Mouse (Mus musculus) left cerebral cortex, postnatal 14 days (tissue): Measurements from ENCODE around the gene Klhl41. TPM values are rescaled to one million over a fixed set of nuclear protein-coding genes. Genes with fewer than 3 reads are reported as not detected.
"Not testable (repeated sequence)": the region's sequence is repeated elsewhere in the genome, so short reads cannot be mapped to it uniquely, and the experiment has no call there.

Experiments
- DNase-seq, 2 experiments: peaks; one replicate each; pipeline ENCODE4 v3.0.0; 2021 to 2022; ENCODE audit warnings: low spot score in 2 of 2, mixed read lengths in 1 of 2
- intact Hi-C: fragments of 180-260 bp; cut with DNase I; formaldehyde crosslinking; loops from one replicate; pipeline ENCODE4 v1.15.1; 2025
- long read RNA-seq, 2 experiments: library from polyadenylated mRNA; stranded (forward); transcript quantifications; one replicate each; pipeline ENCODE4 v2.0.0; 2021
- total RNA-seq, 2 experiments: library from RNA; stranded (reverse); gene quantifications; 2 replicates each; pipeline ENCODE4 v1.2.3; 2021

Klhl41 gene
- total RNA-seq, result 1 to 10 TPM; 1.6 to 1.9 TPM
- long read RNA-seq, experiment 1, result 0 reads
- long read RNA-seq, experiment 2, partial matches to known transcripts, result 0 of 1 reads
- long read RNA-seq, experiment 2, other reads (novel, unspliced or antisense), result 0 of 1 reads

DNA sequence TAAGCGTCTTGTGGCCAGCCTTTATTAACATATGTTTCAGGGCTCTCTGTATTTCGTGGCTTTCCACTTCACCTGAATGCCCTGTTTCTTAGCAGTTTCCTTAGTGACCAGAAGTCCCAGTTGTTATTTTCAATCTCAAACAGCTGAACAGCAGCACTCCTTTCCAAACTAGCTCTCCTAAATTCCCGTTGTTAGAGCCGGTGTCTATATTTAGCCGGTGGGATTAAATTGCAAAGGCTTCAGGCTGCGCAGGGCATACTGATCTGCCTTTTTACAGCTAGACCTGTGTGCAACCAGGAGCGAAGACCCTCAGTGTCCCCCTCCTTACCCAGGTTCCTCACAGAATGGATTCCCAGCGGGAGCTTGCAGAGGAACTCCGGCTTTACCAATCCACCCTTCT is at the start of gene Klhl41:
Klhl41 (plus strand) TSS at position 268 of the 400 bp plus-strand sequence.
- intact Hi-C loops, result loop anchor here (5.0 kb wide), 1 partner anchor 32 kb away; no protein-coding TSS in a partner anchor
- peak in 1 of 2 experiments; percentile 10 for DNase-seq

DNA sequence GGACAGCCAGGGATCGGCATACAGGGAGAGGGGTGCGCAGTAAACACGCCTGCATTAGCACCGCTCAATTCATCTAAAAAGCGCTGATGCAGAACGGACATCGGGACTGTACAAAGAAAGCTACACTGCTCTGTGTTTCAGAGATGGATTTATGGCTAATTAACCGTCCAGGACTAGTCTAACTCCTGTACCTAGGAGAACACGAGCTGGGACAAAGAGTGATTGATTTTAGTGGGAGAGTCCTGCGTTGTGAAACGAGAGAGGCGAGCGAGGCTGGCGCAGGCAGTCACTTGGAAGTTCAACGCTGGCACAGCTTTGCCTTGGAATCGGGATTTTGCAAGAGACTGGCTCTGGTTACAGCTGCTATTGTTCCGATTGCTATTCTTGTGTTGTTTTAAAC is 40.7 kb upstream of the Klhl41 start:
- intact Hi-C loops, result no loop called here

DNA sequence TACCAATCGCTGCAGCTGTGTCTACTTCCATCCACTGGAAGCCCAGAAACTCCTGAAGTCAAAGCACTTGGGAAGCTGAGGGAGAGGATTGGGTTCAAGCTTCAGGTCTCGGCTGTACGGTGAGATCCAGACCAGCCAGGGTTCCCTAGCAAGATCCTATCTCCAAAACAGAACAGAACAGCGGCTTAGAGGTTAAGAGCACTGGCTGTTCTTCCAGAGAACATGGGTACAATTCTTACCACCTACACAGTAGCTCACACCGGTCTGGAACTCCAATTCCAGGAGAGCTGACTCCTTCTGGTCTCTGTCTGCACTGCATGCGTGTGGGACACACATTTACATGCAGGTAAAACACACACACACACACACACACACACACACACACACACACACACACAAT is 40.0 kb upstream of the Klhl41 start:
- intact Hi-C loops, result loop anchor here (10.0 kb wide), 1 partner anchor 925 kb away; the partner anchor contains the start of gene Gad1
- no peak for DNase-seq

More for the DNA sequence above, 40.7 kb upstream of the Klhl41 start:
- no peak for DNase-seq

DNA sequence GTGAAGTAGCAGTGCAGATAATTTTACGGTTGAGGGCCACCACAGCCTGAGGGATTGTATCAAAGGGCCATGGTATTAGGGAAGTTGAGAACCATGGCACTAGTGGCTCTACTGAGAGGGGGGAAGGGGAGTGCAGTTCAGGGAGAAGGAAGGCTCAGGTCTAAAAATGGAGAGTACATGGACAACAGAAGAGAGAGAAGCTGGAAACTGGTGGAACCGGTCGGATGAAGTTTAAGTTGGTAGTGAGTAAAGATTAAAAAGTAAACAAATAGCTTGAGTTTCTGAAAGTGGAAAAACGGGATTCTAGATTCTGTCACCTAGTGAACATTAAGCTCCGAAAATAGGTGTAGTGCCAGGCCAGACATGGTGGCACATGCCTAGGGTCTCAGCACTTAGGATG is 39.1 kb upstream of the Klhl41 start:
- DNase-seq, result no peak
- intact Hi-C loops, result loop anchor here (10.0 kb wide), 1 partner anchor 924 kb away; the partner anchor contains the start of gene Gad1

DNA sequence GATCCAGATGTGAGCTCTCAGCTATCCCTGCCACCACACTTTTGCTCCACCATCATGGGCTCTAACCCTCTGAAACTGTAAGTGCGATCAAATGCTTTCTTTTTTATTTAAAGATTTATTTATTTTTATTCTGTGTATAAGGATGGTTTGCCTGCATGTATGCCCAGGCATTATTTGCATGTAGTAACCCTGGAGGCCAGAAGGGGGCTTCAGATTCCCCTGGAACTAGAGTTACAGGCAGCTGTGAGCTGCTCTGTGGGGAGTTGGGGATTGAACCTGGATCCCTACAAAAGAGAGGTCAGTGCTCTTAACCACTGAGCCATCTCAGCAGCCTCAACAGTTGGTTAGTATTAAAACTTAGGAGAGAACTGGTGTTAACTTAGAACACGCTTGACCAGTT is 38.5 kb upstream of the Klhl41 start:
- no peak for DNase-seq
- intact Hi-C loops, result loop anchor here (10.0 kb wide), 1 partner anchor 923 kb away; the partner anchor contains the start of gene Gad1

DNA sequence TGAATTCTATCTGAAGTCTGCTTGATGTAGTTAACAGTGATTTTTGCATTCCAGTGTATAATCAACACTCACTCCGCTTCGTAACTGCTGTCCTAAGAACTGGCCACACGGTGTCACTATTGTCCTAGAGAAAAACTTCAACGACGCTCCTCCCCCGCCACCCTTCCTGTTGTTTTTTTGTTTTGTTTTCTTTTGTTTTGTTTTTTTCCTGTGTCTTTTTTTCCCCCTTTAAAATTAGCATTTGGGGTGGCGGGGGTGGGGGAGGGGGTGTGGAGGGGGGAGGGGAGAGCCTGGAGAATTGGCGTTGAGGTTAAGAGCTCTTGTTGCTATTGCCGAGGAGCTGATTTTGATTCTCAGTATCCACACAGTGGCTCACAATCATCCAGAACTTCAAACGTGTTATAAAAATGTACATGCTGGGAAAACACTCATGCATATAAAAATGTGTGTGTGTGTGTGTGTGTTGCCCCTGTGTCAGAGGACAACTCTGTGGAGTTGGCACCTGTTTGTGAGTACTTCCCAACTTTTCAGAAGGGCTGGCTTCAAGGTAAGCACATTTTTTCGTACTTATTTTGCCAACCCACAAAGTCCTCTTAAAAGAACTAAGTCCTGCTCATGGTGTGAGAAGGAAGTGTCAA is 34.7 kb upstream of the Klhl41 start:
- peak; percentile 36 to 55 for DNase-seq
- intact Hi-C loops, result loop anchor here (10.0 kb wide), 1 partner anchor 920 kb away; the partner anchor contains the start of gene Gad1

DNA sequence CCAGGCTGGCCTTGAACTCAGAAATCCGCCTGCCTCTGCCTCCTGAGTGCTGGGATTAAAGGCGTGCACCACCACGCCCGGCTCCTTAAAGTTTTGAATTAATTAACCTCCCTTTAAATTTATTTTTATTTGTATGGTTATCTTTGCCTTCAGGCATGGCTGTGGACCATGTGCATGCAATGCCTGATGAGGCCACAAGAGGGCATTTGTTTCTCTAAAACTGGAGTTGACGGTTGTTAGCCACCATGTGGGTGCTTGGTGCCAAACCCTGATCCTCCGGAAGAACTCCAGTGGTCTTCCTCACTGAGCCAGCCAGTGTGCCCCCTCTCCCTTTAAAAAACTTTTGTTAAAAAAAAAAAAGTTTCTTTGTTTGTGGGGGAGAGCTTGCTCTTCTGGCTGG is 34.1 kb upstream of the Klhl41 start:
- peak; percentile 22 to 34 for DNase-seq
- intact Hi-C loops, result loop anchor here (10.0 kb wide), 1 partner anchor 919 kb away; the partner anchor contains the start of gene Gad1

DNA sequence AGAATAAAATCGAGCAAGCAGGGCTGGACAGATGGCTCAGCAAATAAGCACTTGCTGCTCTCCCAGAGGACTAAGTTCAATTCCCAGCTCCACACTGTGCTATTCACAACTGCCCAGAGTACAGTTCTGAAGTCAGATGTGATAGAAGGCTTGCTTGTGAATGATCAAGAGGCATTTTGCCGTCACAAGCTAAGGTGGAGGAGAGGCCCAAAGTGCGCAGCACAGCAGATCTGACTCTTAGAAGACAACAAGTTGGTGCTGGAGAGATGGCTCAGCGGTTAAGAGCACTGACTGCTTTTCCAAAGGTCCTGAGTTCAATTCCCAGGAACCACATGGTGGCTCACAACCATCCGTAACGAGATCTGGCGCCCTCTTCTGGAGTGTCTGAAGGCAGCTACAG is 31.9 kb upstream of the Klhl41 start:
- intact Hi-C loops, result loop anchor here (10.0 kb wide), 1 partner anchor 917 kb away; the partner anchor contains the start of gene Gad1
- not testable (repeated sequence) for DNase-seq

DNA sequence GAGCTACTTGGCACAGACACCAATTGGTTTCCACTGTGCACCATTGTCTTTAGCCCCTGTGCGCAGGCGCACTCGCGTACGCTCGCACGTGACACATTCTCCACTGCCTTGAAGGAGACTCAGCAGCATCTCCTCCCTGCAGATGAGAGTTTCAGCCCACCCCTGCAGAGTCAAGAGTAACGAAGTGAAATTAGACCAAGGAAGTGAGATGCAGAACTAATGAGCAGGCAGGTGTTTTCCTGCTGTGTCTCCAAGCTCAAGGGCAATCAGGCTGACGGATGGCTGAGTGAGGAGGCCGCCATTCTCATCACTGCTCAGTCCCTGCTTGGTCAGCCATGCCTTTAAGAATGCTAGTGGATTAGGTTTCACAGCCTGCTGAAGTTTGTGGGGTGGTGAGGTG is 29.8 kb upstream of the Klhl41 start:
- DNase-seq, result no peak
- intact Hi-C loops, result no loop called here

DNA sequence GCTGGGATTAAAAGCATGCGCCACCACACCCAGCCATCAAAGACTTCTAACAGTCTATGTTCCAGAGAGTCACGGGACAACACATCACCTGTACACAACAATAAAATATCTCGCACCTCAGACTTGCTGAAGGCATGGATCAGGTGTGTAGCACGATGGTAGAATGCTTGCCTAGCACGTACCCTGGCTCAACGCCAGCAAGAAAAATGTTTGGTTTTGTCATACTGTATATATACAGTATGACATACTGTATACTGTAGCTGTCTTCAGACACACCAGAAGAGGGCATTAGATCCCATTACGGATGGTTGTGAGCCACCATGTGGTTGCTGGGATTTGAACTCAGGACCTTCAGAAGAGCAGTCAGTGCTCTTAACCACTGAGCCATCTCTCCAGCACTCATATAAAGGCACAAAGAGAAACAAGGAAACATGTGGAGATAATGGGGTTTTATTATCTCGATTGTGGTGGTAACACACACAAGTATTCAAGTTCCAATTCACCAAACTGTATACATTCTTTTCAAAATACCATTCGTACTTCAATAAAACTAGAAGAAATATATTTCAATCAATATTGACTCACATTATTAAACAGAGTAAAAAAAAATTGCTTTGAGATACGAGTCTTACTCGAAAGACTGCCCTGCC is 24.8 kb upstream of the Klhl41 start:
- intact Hi-C loops, result no loop called here
- DNase-seq, result no peak

DNA sequence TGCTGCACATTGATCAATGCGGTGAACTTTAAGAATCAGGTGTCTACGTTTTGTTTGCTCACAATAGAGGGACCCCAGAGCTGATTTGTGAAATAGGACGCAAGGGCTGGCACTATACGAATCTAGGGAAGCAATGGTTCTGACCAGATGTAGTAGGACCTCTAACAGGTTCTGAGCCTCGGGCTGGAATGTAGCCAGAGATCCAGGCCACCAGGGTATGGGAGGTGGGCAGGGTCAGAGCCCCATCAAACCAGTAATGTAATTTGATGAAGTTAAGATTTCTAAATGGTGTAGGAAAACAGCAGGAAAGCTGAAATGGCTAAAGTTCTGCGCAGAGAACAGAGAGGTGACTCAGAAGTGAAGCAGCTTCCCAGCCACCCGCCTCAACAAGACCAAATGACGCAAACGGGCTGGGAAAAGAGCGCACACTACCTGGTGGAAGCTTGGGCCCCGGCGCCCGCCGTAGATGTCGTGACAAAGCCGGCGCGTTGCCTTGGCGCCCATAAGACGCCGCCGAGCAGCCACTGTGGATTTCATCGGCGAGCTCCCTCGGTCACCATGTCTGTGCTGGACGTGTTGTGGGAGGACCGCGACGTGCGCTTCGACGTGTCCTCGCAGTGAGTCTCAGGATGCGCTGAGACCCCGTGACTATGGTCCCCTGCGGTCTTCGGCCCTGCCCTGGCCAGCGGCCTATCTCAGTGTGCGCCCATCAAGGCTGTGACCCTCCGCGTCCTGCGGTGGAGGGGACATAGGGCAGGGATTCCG is 23.0 kb upstream of the Klhl41 start, which contains the start of gene Bbs5:
Bbs5 (plus strand) TSS at position 446 of the 765 bp plus-strand sequence.
- DNase-seq, result peak; percentile 96
- intact Hi-C loops, result no loop called here

DNA sequence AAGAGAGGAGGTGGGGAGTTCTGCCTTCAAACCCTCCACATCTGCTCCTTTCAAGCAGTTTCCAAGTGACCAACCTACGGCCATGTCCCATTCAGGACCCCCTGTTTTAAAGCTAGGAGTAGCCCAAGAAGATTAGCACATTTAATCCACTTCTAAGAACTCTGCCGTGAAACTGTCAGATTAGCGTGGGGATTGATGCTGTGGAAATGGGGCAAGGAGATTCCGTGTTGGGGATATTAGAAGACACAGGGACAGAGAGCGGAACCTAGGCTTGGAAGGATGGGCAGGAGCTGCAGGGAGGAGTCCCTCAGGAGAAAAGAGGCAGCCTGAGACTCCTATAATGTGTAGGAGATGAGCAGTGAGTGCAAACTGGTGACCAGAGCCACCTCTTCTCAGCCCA is 20.2 kb upstream of the Klhl41 start:
- no peak for DNase-seq
- intact Hi-C loops, result loop anchor here (10.0 kb wide), 1 partner anchor 95 kb away; no protein-coding TSS in a partner anchor

DNA sequence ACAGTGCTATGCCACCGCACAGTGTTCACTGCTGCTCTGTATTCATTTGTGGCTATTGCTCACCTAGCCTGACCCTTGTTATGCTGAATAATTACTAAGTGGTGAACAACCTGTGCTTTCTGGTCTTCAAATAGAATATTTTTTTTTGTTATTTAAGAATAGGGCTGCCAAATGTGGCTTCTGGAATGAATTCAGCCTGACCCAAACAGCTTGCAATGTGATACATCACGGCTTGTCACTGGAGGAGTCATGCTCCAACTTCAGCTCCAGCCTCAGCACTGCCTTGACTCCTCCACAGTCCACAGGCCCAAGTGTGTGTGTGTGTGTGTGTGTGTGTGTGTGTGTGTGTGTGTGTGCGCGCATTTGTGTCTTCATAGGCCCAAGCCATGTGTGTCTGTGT is 10.6 kb upstream of the Klhl41 start:
- intact Hi-C loops, result loop anchor here (10.0 kb wide), 1 partner anchor 85 kb away; no protein-coding TSS in a partner anchor
- no peak for DNase-seq

DNA sequence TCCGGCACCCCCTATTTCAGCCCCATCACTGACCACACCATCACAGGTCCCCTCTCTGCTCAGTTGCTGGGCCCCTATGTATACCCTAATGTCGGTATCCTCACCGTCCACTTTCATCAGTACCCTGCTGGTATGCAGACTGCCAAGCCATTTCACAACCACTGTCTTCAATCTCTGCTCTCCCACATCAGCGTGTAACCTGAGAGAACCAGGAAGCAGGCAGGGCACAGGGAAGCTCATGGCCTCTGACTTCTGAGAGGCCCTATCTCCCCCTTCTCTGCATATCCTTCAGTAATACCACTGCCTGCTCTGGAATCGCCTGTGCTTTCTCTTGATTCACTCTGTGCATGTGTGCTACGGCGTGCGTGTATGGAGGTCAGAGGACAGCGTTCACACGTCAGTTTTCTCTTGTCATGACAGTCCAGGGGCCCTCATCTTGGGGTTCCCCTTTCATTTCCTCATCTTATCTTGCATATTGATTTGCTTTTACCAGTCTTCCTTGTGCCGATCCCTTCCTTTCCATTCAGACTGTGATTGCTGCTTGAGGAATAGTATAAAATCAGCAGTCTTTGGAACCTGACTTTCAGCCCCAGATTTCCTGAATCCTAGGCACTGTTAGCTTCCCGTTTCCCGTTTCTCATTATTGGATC is 6.0 kb upstream of the Klhl41 start:
- intact Hi-C loops, result no loop called here
- DNase-seq, result no peak

DNA sequence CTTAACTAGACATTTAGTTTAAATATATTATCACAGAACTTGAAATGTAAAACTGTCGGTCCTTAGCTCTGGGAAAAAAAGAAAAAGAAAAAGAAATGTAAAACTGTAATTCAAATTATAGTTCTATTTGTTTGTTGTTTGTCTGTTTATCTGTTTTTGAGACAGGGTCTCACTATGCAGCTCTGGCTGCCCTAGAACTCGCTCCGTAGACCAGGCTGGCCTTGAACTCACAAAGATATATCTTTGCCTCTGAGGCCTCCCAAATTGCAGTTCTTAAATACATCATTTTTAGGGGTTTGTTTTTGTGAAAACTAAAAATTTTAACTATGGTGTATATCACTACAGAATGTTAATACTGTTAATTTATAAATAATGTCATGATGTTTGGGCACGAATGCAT is 2.3 kb upstream of the Klhl41 start:
- intact Hi-C loops, result loop anchor here (5.0 kb wide), 1 partner anchor 35 kb away; no protein-coding TSS in a partner anchor
- no peak for DNase-seq

DNA sequence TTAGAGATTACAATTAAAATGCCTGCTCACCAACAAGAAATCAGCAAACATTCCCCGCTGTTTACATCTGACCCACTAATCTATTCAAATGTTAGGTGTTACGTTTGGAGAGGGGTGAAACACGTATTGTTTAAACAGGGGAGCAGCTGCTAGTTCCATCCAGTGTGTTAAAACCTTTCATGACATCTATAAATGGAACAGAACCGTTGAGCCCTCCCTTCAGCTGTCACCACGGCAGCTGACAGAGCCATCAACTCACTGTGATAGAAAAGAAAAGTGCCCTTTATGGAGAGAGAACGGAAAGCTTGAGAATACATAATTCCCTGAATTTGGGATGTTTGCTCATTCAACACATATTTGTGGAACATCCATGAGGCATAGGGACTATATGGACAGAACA is 1.5 kb upstream of the Klhl41 start:
- intact Hi-C loops, result loop anchor here (5.0 kb wide), 1 partner anchor 34 kb away; no protein-coding TSS in a partner anchor
- DNase-seq, result no peak

DNA sequence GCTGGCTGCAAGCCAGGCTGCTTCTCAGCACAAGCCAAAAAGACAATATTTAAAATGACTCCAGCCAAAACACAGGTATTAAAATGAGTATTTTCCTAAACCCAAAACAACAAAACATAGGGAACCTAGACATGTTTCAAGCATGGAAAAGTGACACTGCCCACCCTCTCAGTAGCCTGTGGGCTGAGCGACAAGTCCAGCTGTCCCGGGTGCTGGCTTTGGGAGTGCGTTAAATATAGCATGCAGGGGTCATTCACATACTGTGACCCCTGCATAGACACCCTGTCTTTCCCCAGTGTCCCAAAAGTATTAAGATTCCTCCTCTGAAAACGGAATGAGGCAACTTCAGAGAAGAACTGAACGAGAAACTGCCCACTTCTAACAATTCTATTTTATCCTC is 3.8 kb downstream of the Klhl41 start:
- intact Hi-C loops, result no loop called here

DNA sequence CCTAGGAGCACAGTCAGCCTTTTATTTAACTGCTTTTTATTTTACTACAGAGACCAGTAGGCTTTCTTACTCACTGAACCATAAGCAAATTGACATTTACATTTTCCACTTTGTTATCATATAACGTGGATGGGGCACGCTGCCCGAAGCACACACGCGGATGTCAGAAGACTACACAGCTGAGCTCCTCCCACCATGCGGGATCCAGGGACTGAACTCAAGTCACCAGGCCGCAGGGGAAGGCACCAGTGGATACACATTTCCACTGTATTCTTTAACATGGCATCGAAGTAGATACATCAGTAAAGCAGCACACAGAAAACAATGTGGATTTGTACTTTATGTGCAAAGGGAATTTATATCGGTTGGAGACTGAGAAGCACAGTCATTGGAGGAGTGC is 5.3 kb downstream of the Klhl41 start:
- DNase-seq, result no peak
- intact Hi-C loops, result no loop called here

More for the DNA sequence above, 3.8 kb downstream of the Klhl41 start:
- no peak for DNase-seq

DNA sequence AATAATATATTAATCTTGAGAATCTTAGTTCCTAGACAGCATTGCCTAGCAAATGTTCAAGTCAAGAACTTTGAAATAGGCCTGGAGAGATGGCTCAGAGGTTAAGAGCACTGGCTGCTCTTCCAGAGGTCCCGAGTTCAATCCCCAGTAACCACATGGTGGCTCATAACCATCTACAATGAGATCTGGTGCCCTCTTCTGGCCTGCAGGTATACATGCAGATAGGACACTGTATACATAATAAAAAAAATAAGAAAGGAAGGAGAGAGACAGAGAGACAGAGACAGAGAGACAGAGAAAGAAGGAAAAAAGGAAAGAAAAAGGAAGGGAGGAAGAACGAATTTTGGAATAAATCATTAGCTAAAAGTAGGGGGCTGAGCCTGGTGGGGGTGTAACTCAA is 6.8 kb downstream of the Klhl41 start:
- intact Hi-C loops, result no loop called here
- DNase-seq, result no peak
